Mouse (Mus musculus): ENCODE data around the gene Atp6v0a1. TPM values are rescaled to one million over a fixed set of nuclear protein-coding genes. Genes with fewer than 3 reads are reported as not detected.
A peak's percentile ranks its signal among the peaks of the same experiment; 100 is the strongest.

Gene Atp6v0a1
- total RNA-seq, 1 experiment from 2014 or later: 108 TPM

DNA sequence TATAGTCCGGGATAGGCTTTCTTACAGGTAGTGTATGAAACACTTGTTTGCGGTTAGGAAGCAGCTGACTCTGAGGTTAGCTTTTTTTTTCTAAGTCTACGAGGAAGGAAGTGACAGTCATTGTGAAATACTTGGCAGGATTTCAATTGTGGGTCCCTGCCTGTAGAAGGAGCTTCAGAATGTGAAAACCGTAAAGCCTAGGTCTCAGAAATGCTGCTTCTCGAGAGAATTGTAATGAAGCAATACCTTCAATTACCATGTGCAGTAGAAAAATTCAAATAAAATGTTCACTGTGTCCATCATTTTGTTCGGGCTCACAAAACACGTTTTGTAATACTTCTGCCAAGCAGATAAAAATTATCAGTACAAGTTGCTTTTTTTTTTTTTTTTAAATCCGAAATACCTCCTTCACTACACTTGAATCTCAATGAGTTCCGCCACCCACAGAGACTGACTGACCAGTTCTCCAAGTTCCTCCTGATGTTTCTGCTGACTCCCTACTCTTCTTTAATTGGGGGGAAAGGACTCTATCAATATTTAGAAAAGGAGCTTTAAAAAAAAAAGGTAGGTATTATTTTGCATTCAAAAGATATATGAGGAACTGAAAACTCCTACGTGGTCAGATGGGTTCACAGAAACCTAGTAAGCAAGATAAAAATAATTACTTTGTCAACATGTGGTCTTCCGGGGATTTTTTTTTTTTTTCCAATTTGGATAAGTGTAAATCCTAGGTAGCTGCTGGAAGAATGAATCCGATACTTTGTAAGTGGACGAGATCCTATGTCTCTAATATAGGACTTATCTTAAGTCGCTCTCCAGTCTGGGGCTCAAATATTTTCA is 826 bp upstream of the Atp6v0a1 start:
- peak; percentile 82 for ATAC-seq (ENCODE audit: extremely low read depth, insufficient number of reproducible peaks, low FRiP score, poor library complexity, severe bottlenecking)

DNA sequence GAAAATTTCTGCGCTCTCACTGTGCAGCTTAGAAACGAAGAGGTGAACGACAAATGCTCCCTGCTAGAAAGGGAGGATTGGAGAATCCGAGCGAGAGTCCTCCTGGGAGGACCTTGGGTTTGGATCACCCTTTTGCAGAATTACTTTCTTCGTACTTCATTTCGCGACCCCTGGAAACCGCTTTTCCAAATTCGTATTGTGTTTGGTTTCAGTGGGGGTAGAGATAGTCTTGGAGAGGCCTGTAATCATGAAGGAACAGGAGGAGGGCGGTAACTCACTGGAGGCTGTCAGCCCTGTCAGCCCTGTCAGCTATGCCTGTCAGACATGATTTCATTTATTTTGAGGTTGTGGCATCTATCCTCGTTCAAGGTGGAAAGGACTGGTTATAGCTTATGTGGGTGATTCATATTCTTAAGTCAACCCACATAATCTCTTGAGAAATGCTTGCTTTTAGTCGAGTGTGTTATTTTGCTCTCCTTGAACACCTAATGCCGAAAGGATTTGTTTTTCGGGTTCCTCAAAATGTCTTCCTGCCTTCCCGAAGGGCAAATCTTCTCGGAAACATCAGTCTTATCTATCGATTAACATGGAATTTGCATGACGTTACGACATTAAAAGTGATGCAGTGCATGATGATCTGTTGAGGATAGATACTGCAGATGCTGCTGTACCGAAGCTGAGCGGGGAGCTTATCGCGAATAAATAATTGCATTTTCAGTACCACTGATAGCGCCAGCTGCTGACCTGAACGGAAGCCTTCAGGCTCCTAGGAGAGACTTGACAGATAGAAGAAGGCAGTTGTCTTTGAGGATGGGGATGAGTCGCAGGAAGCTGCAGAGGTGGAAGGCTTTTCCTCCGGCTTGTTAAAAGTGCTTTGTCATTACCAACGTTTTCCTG is 884 bp downstream of the Atp6v0a1 start:
- ATAC-seq (ENCODE audit: extremely low read depth, insufficient number of reproducible peaks, low FRiP score, poor library complexity, severe bottlenecking): no peak

DNA sequence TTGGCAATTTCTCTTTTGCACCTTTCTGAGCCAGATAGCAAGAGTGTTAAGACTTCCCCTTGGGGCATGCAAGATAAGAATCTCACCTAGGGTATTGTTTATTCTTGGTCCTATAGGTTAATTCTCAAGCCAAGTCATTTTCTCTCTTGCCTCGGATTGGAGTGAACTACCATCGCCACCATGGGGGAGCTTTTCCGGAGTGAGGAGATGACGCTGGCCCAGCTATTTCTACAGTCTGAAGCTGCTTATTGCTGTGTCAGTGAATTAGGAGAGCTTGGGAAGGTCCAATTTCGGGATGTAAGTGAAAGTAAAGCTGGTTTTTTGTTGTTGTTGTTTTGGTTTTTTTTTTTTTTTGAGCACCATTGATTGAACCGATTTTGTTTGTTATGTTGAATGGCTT is 2.4 kb downstream of the Atp6v0a1 start:
- no peak for ATAC-seq (ENCODE audit: extremely low read depth, insufficient number of reproducible peaks, low FRiP score, poor library complexity, severe bottlenecking)

DNA sequence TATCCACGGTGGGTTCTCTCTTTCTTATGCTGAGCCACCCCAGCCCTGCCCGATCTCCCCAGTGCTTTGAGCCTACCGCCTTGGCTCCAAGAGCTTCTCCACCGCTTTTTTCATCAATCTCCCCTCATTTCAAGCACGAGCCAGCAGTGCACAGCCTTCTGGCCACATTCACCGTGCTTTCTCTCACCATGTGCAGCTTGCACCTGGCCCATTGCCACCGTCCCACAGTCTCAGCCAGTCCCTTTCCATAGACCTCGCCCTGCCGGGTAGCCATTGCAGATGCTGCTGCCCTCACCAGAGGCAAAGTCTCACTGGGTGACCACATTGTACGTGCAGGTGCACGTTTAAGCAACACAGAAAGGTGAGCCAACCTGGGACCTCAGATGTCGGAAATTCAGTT is 14.1 kb downstream of the Atp6v0a1 start:
- ATAC-seq (ENCODE audit: extremely low read depth, insufficient number of reproducible peaks, low FRiP score, poor library complexity, severe bottlenecking): no peak

DNA sequence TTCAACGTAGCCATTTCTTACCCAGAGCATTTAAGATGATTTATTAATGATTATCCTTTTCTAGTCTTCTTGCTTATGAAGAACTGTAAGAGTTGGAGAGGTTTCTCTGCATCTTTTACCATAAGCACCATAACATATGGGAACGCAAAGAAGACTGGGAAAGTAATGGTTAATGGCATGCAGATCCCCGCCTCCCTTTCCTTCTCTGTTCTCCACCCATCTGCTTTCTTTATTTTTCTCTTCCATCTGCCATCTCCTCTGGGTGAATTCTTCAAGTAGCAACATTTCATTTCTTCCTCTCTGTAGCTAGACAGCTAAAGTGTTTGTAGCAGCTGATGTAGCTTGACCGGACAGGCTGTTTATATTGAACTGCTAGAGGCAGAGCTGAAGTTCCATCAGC is 14.7 kb downstream of the Atp6v0a1 start:
- no peak for ATAC-seq (ENCODE audit: extremely low read depth, insufficient number of reproducible peaks, low FRiP score, poor library complexity, severe bottlenecking)

DNA sequence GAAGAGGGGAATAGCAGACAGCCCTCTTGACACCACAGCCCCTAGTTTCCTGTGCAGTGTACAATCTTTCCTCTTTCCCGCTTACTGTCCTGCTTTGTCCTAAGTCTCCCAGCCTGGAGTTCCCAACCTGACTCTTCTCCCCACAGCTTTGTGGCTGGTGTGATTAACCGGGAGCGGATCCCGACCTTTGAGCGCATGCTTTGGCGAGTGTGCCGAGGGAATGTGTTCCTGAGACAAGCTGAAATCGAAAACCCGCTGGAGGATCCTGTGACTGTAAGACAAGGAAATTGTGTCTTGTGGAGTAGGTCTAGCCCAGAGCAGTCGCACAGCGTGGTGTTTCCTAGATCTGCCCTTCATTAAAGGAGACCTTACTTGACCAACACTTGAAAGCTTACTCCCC is 17.9 kb downstream of the Atp6v0a1 start:
- ATAC-seq (ENCODE audit: extremely low read depth, insufficient number of reproducible peaks, low FRiP score, poor library complexity, severe bottlenecking): no peak

DNA sequence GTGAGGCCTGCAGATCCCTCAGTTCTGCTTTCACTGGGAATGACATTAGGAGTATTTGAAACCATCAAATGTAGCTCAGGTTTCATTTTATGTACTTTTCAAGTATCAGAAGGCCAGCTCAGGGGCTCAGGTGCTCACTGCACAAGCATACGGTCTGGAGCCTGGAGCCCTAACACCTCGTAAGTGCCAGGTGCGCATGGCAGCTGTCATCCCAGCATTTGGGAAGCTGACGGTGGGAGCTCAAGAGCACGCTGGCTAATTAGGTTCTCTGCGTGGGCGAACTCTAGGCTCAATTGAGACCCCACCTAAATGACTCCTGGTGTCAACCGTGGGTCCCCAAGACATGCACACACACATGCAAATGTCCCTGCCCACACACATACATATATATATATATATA is 20.1 kb downstream of the Atp6v0a1 start:
- ATAC-seq (ENCODE audit: extremely low read depth, insufficient number of reproducible peaks, low FRiP score, poor library complexity, severe bottlenecking): no peak

DNA sequence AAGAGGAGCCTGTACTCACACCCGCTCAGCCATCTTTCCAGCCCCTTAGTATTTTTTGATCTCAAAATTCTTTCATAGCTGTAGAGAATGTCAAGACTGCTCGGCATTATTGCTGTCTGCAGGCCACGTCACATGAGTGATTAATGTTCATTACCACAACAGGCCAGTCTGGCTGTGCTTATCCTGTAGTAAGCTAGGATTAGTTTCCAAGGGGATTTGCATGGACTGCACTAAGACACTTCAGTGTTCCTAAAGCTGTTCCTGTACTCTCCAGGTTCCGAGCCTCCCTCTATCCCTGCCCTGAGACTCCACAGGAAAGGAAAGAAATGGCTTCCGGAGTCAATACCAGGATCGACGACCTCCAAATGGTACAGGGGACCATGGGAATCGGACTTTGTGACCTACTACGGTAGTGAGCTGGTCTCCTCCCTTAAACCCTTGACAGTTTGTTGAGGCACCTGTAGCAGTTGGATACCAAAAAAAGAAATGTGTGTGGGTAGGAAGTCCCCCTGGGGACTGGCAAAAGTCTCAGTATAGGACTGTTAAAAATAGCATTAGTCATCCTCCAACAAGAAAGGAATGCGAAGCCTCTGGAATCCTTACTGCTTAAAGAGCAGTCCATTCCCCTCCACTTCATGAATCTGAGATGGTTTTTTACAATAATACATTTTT is 21.0 kb downstream of the Atp6v0a1 start:
- ATAC-seq (ENCODE audit: extremely low read depth, insufficient number of reproducible peaks, low FRiP score, poor library complexity, severe bottlenecking): no peak

DNA sequence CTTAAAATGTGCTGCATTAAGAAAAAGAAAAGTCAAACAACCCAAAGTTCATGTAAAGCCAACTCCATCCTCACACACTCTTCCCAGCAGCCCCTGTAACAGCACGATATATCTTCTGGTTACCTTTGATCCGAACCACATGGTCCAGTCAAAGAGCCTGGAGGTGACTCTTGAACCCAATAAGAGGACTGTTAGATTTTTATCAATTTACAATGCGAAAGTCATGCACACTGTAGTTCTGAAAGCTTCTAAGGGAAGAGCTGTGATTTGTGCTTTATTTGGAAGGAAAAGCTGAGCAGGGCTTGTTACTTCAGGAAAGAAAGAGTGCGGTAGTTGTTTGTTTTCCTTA is 21.5 kb downstream of the Atp6v0a1 start:
- ATAC-seq (ENCODE audit: extremely low read depth, insufficient number of reproducible peaks, low FRiP score, poor library complexity, severe bottlenecking): no peak

DNA sequence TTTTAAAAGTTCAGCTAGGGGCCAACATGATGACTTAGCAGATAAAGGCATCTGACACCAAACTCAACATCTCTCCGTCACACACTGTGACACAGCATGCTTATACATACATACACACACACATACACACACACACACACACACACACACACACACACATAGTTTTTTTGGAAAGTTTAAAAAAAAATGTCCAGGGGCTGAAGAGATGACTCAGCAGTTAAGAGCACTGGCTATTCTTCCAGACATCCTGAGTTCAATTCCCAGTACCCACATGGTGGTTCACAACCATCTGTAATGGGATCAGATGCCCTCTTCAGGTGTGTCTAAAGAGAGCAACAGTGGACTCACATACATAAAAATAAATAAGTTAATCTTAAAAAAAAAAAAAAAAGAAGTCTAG is 22.2 kb downstream of the Atp6v0a1 start:
- no peak for ATAC-seq (ENCODE audit: extremely low read depth, insufficient number of reproducible peaks, low FRiP score, poor library complexity, severe bottlenecking)

DNA sequence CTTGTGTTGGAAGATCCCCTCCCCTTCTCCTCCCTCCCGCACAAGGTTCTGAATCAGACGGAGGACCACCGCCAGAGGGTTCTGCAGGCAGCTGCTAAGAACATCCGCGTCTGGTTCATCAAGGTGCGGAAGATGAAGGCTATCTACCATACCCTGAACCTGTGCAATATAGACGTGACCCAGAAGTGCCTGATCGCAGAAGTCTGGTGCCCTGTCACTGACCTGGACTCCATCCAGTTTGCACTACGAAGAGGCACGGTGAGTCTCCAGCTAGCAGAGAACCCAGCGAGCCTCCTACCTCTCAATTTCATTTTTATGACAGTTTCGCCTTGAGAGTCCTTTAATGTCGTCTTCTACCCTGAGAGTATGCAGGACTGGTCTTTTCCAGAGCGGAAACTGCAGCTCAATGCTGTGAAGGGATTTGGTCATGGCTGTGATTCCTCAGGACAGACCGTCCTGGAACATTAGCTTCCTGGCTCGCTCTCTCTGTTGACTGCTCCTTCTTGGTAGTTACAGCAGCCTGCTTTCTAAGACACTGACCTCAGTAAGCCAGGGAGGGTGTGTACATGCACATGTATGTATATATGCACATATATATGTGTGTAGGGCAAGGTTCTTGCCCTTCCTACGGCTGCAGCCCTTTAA is 24.7 kb downstream of the Atp6v0a1 start:
- ATAC-seq (ENCODE audit: extremely low read depth, insufficient number of reproducible peaks, low FRiP score, poor library complexity, severe bottlenecking): no peak

DNA sequence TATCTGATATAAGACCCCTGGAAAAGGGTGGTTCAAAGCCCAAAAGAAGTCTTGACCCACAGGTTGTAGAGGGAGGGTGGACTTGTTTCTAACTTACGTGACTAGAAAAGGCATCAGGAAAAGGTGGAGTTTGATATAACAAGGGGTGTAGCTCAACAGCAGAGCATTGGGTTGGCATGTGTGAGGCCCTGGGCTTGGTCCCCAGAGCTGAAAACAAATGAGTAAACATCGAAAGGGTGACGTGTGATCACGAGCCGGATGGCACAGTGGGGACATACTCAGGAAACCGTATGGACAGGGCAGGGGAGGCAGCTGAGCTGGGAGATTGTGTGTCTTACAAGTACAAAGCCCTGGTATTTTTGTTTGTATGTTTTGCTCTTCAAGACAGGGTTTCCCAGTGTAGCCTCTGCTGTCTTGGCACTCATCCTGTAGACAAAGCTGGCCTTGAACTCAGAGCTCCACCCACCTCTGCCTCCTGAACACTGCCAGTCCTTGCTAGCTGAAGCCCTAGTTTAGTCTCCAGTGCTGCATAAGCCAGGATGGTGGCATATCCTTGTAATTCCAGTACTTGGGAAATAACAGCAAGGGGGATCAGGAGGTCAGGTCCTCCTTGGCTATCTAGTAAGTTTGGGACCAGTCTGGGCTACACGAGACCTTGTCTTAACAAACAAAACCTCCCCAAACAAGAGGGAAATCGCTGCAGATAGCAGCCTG is 25.5 kb downstream of the Atp6v0a1 start:
- no peak for ATAC-seq (ENCODE audit: extremely low read depth, insufficient number of reproducible peaks, low FRiP score, poor library complexity, severe bottlenecking)

DNA sequence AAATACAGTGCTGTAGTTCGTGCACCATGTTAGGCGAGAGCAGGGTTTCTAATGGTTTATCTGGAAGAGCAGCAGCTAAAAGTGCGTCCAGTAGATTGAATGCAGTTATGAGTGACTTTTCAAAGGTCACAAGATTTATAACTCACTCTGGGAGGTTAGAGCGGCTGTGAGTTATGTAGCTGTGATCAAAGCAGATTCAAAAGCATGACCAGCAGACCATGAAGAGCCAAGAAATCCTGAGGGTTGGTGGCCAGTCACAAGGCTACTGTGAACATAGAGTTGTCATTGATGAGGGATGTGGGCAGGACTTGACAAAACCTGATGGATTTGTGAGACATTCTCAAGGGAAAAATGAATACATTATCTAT is 26.1 kb downstream of the Atp6v0a1 start:
- no peak for ATAC-seq (ENCODE audit: extremely low read depth, insufficient number of reproducible peaks, low FRiP score, poor library complexity, severe bottlenecking)

DNA sequence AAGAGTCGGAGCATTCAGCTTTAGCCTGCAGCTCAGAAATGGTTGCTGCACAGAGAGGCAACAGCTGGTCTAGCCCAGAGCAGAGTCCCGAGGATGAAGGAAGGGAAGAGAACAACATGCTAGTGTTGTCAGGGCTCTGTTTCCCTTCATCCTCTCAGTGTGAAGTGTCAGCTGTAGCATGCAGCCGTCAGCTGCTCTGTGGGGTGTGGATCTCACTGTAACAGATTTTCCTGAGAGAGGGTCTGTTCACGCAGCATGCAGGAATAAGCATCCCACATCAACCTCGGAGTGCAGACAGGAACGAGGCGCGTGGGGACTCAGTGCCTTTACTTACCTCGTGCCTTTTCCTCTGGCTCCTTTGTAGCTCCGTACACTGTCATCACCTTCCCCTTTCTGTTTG is 28.5 kb downstream of the Atp6v0a1 start:
- ATAC-seq (ENCODE audit: extremely low read depth, insufficient number of reproducible peaks, low FRiP score, poor library complexity, severe bottlenecking): no peak

DNA sequence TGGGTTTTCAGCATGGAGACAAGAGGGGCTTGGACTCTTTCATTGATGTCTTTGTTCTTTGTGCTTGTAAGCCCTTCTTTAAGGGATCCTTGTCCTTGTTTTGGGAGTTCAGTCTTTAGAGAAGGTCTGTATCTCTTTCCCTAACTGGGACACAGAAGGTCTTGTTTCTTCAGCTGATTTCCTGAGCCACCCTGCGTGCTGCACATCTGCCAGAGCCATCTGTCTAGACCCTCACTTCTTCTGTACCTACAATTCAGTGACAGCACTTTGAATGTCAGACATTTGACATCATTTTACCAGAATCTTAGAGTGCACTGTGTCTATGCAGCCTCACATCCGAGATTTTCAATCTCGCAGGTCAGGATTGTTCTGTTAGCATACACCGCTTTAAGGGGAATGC is 36.6 kb downstream of the Atp6v0a1 start:
- no peak for ATAC-seq (ENCODE audit: extremely low read depth, insufficient number of reproducible peaks, low FRiP score, poor library complexity, severe bottlenecking)

DNA sequence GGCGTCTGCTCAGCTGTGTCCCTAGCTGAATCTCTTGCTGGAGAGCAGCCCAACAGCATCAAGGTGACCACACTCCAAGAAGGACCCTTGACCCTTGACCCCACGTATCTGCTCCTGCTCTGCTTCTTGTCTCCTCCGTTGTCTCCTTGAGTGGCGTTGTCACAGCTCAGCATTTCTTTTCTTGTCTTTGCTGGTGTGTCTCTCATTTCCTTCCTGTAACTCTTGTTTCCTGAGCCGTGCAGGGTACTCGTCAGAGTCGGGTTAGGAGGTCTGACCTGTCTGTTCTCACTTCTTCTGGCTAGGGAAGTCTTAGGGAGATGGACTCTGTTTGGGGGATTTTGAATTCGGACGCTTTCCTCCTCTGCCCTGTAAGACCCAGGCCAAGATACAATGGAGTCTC is 37.2 kb downstream of the Atp6v0a1 start:
- ATAC-seq (ENCODE audit: extremely low read depth, insufficient number of reproducible peaks, low FRiP score, poor library complexity, severe bottlenecking): no peak

DNA sequence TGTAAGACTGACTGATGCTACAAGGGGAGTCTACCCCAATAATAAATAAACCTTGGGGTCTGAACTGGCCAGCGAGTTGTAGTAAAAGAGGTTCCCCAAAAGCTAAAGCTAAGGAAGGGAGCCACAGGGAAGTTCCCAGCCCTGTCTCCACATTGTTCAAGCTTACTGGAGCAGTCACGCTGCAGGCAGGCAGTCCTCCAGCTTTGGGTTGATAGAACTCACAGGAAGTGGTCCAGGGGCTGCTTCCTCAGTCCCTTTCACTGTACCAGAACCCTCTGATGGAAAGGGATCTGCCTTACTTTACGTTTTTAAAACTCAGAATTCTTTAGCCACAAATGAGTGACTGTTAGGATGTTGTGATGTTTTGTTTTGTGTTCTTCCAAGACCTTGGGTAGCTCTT is 38.2 kb downstream of the Atp6v0a1 start:
- ATAC-seq (ENCODE audit: extremely low read depth, insufficient number of reproducible peaks, low FRiP score, poor library complexity, severe bottlenecking): no peak

DNA sequence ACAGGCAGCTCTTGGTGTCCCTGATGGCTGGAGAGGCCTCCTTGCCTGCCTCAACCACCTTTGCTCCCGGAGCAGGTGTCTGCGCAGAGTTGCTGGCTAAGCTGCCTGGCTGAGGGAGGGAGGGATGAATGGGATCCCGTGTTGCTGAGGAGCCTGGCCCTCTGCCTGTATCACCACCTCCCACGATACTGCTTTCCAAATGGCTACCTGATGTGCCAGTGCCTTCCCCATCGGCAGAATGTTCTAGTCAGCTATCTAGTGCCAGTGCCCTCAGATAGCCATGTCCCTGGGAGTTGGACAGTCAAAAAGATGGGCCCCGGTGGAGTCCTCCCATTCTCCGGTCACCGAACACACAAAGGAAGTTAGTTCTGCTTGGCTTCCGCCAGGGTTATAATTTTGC is 41.1 kb downstream of the Atp6v0a1 start:
- no peak for ATAC-seq (ENCODE audit: extremely low read depth, insufficient number of reproducible peaks, low FRiP score, poor library complexity, severe bottlenecking)

DNA sequence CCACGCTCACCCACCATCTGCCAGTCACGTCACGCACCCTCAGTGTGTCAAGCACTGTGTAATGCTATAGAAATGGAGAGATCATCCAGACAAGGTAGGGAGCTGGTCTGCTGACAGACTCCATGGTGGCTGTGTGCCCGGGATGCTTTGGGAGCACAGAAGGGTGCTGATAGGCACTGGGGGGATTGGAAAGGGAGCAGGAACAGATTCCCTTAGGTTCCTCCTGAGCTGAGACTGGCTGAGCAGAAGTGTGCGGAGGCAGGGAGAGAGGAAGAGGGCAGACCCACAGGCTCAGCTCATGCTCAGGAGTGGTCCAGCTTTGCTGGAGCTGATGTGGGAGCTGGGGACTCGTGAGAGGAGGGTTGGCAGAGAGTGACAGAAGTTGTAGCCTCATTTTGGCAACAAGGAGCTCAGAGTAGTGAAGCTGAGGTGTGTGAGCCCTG is 41.8 kb downstream of the Atp6v0a1 start:
- ATAC-seq (ENCODE audit: extremely low read depth, insufficient number of reproducible peaks, low FRiP score, poor library complexity, severe bottlenecking): no peak
